Mouse (Mus musculus) stomach, postnatal 0 days (tissue): ENCODE data around the gene Cuzd1. TPM values are rescaled to one million over a fixed set of nuclear protein-coding genes. Genes with fewer than 3 reads are reported as not detected.

Experiments used
- ATAC-seq: fragments of 200-750 bp; cut with Nextera tagmentation; 2 replicates; pipeline ENCODE4 v1.8.0; 2017; ENCODE audit not compliant: low FRiP score, low TSS enrichment
- DNase-seq: peaks from one replicate; pipeline ENCODE4 v3.0.0-alpha.2; 2016; ENCODE audit warnings: low spot score
- H3K27ac ChIP-seq: fragments of 300-500 bp; sonication (generic); replicated peaks from 2 replicates; pipeline ENCODE4 v1.5.1; 2014; ENCODE audit warnings: mild to moderate bottlenecking, control low read depth
- H3K27me3 ChIP-seq: fragments of 300-500 bp; sonication (generic); 2 replicates; pipeline ENCODE4 v1.6.1; 2014; ENCODE audit warnings: low read length; ENCODE audit not compliant: control insufficient read depth, insufficient read depth
- H3K36me3 ChIP-seq: fragments of 300-500 bp; sonication (generic); 2 replicates; pipeline ENCODE4 v1.6.1; 2014; ENCODE audit warnings: low read length, mixed read lengths; ENCODE audit not compliant: control insufficient read depth, insufficient read depth
- H3K4me1 ChIP-seq: fragments of 300-500 bp; sonication (generic); replicated peaks from 2 replicates; pipeline ENCODE4 v1.6.1; 2014; ENCODE audit warnings: antibody characterized with exemption; ENCODE audit not compliant: control insufficient read depth, insufficient read depth
- H3K4me2 ChIP-seq: fragments of 300-500 bp; sonication (generic); replicated peaks from 2 replicates; pipeline ENCODE4 v1.6.1; 2014; ENCODE audit warnings: low read depth, mild to moderate bottlenecking, control low read depth, moderate library complexity
- H3K4me3 ChIP-seq: fragments of 300-500 bp; sonication (generic); 2 replicates; pipeline ENCODE4 v1.5.1; 2014; ENCODE audit warnings: low read depth, low read length, control low read depth
- H3K9ac ChIP-seq: fragments of 300-500 bp; sonication (generic); 2 replicates; pipeline ENCODE4 v1.6.1; 2014; ENCODE audit warnings: mild to moderate bottlenecking, low read length, control low read depth, mixed read lengths
- H3K9me3 ChIP-seq: fragments of 300-500 bp; sonication (generic); 2 replicates; pipeline ENCODE4 v1.6.1; 2016; ENCODE audit warnings: low read length; ENCODE audit not compliant: control insufficient read depth
- CTCF ChIP-seq: IDR thresholded peaks from 2 replicates; pipeline ENCODE4 v1.5.1; 2016; ENCODE audit warnings: antibody characterized with exemption, low read depth, mild to moderate bottlenecking, moderate library complexity
- EP300 ChIP-seq: optimal IDR thresholded peaks from 2 replicates; pipeline ENCODE3; 2016; ENCODE audit warnings: antibody characterized with exemption
- WGBS: fragments of 180-500 bp; shearing (Covaris S2); extraction: QIAGEN DNeasy Blood & Tissue Kit; methylation state at CpG from one replicate; pipeline ENCODE4 v1.1.7; 2014; 5-methylcytosine and 5-hydroxymethylcytosine counted together
- polyA plus RNA-seq: library from polyadenylated mRNA; unstranded; fragments of >200 nt; fragmentation: Nextera tagmentation; extraction: Ambion mirVana; gene quantifications from 2 replicates; pipeline ENCODE4 v1.2.1, GENCODE M21; 2015

Gene Cuzd1
- polyA plus RNA-seq, 1 experiment from 2014 or later = 0.06 TPM

DNA sequence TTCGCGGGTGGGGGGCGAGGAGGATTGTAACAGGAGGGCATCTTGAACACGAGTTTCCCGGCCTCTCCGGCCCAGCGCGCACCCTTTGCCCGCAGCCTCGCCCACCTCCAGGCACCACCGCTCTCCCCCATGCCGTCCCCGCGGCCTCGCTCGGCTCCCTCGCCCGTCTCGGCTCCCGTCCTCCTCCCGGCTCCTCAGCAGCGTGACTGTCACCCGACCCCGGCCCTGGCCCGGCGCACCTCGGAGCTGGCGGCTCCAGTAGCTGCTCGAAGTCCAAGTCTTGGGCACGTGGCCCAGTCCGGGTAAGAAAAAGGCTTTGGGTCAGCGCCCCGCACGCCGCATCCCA, 40.1 kb upstream of the Cuzd1 start:
- Histone ChIP-seq H3K4me3 (peak overlapping the region; percentile 88), H3K4me2 (peak overlapping the region; percentile 93), H3K9ac (peak overlapping the region; percentile 90), H3K4me1 (no peaks in the 10 kb centered on the region), H3K27me3 (no peaks in the 10 kb centered on the region), H3K27ac (peak overlapping the region; percentile 86), H3K36me3 (0 out of 2 replicates have a peak, but pooled peaks cover 4% of the 10 kb centered on the region), H3K9me3 (no peaks in the 10 kb centered on the region)
- TF ChIP-seq EP300 (no peak), CTCF (no peak)
- DNase-seq = no peak
- WGBS = under 1% methylated on average over 33 of the region's 35 CpGs
- peak; percentile 75 for ATAC-seq

DNA sequence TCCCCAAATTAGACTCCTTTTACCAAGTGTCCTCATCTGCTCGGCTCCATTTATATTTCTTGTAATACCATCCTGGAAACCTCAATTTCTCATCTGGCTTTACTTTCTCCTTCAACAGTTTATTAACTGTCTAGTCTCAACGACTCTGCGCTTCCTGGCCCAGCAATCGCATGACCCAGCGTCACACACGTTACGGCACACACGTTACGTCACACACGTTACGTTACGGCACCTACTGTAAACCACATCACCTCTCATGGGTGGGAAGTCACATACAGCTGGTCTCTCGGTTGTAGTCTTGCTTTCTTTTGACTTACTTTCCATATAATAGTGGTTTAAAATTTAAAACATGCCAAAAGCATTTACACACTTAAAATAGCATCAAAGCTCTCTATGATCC, 34.0 kb upstream of the Cuzd1 start:
- ATAC-seq (no peak), DNase-seq (no peak)
- H3K9ac ChIP-seq = no peak overlapping the region
- 97% methylated on average over 13 of the region's 13 CpGs for WGBS
- no peaks in the 10 kb centered on the region for H3K27me3 ChIP-seq
- TF ChIP-seq EP300 = no peak
- TF ChIP-seq CTCF = no peak
- peaks cover 11% of the 10 kb centered on the region; the same call in 1 of the 2 replicates for H3K36me3 ChIP-seq
- H3K27ac ChIP-seq = no peak overlapping the region
- H3K4me2 ChIP-seq = no peak overlapping the region
- H3K4me3 ChIP-seq = no peak overlapping the region
- H3K9me3 ChIP-seq = no peaks in the 10 kb centered on the region
- H3K4me1 ChIP-seq = no peaks in the 10 kb centered on the region

DNA sequence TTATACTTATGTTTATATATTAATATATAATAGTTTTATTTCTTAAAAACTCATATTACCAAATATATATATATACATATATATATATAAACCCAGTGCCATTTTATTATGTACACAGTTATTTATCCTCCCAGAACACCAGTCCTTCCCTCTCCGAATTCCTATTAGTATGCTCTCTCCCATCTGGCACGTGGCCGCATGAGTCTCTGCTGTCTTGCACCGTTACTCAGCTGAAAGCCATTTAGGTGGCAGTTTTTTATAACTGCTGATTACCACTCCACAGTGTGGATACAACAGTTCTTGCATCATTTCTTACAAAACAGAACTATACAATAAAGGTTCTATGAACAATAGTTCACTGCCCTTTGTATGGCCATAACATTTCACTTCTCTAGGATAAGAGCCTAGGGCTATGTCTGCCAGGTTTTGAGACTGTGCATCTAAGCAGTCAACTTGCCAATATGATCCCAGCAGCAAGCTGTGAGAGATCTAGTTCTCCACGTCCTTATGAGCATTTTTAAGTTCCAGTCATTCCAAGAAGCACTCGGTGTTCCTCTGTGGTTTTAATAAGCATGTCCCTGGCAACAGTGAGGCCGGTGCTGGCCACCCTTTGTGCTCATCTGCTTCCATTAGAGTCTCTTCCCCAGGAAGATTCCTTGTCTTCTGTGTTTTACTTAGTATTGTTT, 23.9 kb upstream of the Cuzd1 start:
- Histone ChIP-seq H3K36me3 (peaks cover 12% of the 10 kb centered on the region), H3K4me2 (no peak overlapping the region), H3K9ac (no peak overlapping the region), H3K27ac (no peak overlapping the region), H3K4me3 (no peak overlapping the region), H3K4me1 (no peaks in the 10 kb centered on the region), H3K9me3 (no peaks in the 10 kb centered on the region), H3K27me3 (no peaks in the 10 kb centered on the region)
- DNase-seq (no peak), ATAC-seq (no peak)
- TF ChIP-seq EP300 (no peak), CTCF (no peak)
- WGBS = 74% methylated on average over 7 of the region's 7 CpGs

DNA sequence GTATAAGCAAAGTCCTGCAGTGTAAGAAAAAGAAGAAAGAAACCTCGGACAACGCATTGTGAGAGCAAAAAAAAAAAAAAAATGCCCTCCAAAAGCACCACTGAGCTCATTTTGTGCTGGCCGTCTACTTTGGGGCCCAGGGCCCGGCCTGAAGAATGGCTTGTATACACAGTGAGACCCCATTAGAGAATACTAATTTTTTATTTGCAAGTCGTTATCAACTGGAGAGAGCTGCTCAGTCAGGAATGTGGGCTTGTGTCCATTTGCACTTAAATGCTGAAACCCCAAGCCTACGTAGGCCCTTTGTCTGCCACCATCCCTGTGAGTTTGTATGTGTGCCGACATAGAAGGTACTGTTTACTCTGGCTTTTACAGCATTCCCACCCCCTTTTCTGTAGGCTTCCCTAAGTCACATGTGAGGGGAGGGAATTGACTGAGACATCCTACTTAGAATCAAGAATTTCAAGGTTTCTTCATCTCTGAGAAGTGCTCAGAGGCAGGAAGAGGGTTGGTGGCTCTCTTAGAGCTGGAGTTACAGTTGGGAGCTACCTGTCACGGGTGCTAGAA, 15.5 kb upstream of the Cuzd1 start:
- no peak for ATAC-seq

DNA sequence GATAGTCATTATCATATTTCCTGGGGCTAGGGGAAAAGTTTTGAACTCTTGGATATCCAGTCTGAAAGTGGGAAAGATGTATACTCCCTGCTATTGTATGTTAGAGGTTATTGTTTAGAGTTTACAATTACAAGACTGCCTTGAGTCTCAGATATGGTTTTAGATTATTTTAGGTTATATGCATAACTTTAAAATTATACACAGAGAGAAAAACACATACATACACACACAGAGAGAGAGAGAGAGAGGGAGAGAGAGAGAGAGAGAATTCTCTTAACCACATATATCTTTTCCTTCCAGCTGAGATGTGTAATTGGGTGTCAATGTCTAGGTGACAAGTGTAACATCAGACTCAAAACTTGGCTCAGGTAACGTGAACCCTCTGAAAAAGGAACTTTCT, 11.5 kb upstream of the Cuzd1 start, which contains the start of gene Fam24a:
TSS of gene Fam24a (plus strand) at position 301 of the 400 bp plus-strand sequence.
- 42% methylated on average over 1 of the region's 1 CpGs for WGBS
- Histone ChIP-seq H3K4me1 (no peaks in the 10 kb centered on the region), H3K36me3 (no peaks in the 10 kb centered on the region), H3K4me2 (no peak within 1 kb of the TSS), H3K4me3 (no peak within 1 kb of the TSS), H3K27ac (no peak within 1 kb of the TSS), H3K27me3 (no peaks in the 10 kb centered on the region), H3K9me3 (no peaks in the 10 kb centered on the region), H3K9ac (no peak within 1 kb of the TSS)
- ATAC-seq (no peak), DNase-seq (no peak)
- TF ChIP-seq CTCF = no peak
- TF ChIP-seq EP300 = no peak

More for the DNA sequence above, 15.5 kb upstream of the Cuzd1 start:
- Histone ChIP-seq H3K27me3 (no peaks in the 10 kb centered on the region), H3K36me3 (no peaks in the 10 kb centered on the region), H3K9me3 (no peaks in the 10 kb centered on the region), H3K9ac (no peak overlapping the region), H3K4me1 (no peaks in the 10 kb centered on the region), H3K27ac (no peak overlapping the region), H3K4me3 (no peak overlapping the region), H3K4me2 (no peak overlapping the region)
- no peak for TF ChIP-seq EP300
- TF ChIP-seq CTCF = no peak
- no peak for DNase-seq
- WGBS = 31% methylated on average over 8 of the region's 8 CpGs

DNA sequence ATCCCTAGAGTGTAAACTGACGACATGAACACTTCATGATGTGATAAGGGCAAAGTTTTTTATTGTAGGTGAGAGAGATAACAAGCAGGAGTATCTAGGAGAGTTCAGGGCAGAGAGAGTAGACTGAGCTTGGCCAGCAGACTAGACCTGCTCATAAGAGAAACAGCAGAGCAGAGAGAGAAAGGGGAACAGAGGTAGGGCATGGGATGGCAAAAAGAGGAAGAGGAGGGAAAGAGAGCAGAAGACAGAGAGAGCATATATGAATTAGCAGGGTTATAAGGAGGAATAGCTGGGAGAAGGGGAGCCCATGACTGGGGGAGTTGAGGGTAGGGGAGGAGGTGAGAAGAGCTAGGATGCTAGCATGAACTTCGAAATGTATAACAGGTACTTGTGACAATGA, 9.6 kb upstream of the Cuzd1 start:
- no peak for DNase-seq
- Histone ChIP-seq H3K9ac (no peak overlapping the region), H3K9me3 (no peaks in the 10 kb centered on the region), H3K4me2 (no peak overlapping the region), H3K36me3 (no peaks in the 10 kb centered on the region), H3K27me3 (no peaks in the 10 kb centered on the region), H3K4me1 (no peaks in the 10 kb centered on the region), H3K27ac (no peak overlapping the region), H3K4me3 (no peak overlapping the region)
- TF ChIP-seq EP300 (no peak), CTCF (no peak)
- no peak for ATAC-seq
- WGBS = 61% methylated on average over 2 of the region's 2 CpGs
